Mouse (Mus musculus): ENCODE measurements around the gene Fcgr2b. TPM values are rescaled to one million over a fixed set of nuclear protein-coding genes. Genes with fewer than 3 reads are reported as not detected.
"Not testable (repeated sequence)": the region's sequence is repeated elsewhere in the genome, so short reads cannot be mapped to it uniquely, and the experiment has no call there.

The Fcgr2b gene
- polyA plus RNA-seq, 1 experiment from 2014 or later: 0.59 TPM

DNA sequence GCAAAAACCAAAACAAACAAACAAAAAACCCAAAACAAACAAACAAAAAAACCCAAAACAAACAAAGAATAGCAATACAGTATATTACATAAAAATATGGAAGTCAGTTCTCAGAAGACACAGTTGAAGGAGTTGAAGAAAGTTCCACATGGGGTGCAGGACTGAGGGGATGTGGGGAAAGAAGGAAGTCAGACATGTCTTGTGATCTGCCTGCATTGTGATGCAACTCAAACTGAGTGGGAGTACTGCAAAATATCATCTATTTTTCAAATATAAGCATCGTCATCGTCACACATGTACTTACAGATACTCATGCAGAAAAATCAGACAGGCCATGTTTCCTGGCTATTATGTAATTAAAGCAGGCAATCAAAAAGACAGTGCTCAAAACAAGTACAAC lies 23.2 kb downstream of the Fcgr2b start:
- no peaks in the 10 kb centered on the region for H3K9me3 ChIP-seq (replicated peaks; ENCODE audit: control insufficient read depth, low read length)
- ATAC-seq (replicated peaks; ENCODE audit: insufficient number of reproducible peaks, low FRiP score, low TSS enrichment): no peak
- H3K4me1 ChIP-seq (ENCODE audit: control insufficient read depth, insufficient read depth, low read length): no peaks in the 10 kb centered on the region
- no peak overlapping the region for H3K9ac ChIP-seq (ENCODE audit: low read depth, low read length)
- H3K27ac ChIP-seq (ENCODE audit: low read depth, low read length): no peak overlapping the region
- H3K27me3 ChIP-seq (ENCODE audit: control insufficient read depth, insufficient read depth, low read length): no peaks in the 10 kb centered on the region
- H3K4me3 ChIP-seq (ENCODE audit: low read depth, low read length): no peak overlapping the region
- H3K4me2 ChIP-seq: no peak overlapping the region
- no peaks in the 10 kb centered on the region for H3K36me3 ChIP-seq (ENCODE audit: control insufficient read depth, insufficient read depth, low read length)
- 90% methylated on average over 2 of the region's 2 CpGs for WGBS (ENCODE audit: insufficient replicate concordance)

DNA sequence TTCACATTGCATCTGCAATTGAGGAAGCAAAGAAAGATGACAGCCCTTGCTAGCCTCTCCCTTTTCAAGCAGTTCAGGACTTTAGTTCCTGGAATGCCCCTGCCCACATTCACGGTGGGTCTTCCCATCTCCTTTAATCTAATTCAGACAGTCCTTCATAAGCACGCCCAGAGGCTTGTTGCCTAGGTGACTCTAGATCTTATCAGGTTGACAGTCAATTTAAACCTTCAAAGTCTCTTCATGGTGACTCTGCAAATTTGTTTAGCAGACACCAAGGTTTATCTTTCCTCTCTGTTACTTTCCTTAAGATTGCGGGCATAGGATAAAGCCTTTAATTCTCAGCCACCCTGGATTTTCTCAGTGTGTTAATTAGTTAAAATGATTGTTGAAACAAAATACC lies 25.6 kb downstream of the Fcgr2b start:
- no peak overlapping the region for H3K9ac ChIP-seq (ENCODE audit: low read depth, low read length)
- 53% methylated on average over 3 of the region's 3 CpGs for WGBS (ENCODE audit: insufficient replicate concordance)
- H3K27me3 ChIP-seq (ENCODE audit: control insufficient read depth, insufficient read depth, low read length): no peaks in the 10 kb centered on the region
- no peak for ATAC-seq (replicated peaks; ENCODE audit: insufficient number of reproducible peaks, low FRiP score, low TSS enrichment)
- no peak overlapping the region for H3K4me2 ChIP-seq
- H3K4me1 ChIP-seq (ENCODE audit: control insufficient read depth, insufficient read depth, low read length): no peaks in the 10 kb centered on the region
- H3K27ac ChIP-seq (ENCODE audit: low read depth, low read length): no peak overlapping the region
- no peak overlapping the region for H3K4me3 ChIP-seq (ENCODE audit: low read depth, low read length)
- 0 out of 2 replicates have a peak, but pooled peaks cover 2% of the 10 kb centered on the region for H3K9me3 ChIP-seq (replicated peaks; ENCODE audit: control insufficient read depth, low read length)
- H3K36me3 ChIP-seq (ENCODE audit: control insufficient read depth, insufficient read depth, low read length): no peaks in the 10 kb centered on the region

DNA sequence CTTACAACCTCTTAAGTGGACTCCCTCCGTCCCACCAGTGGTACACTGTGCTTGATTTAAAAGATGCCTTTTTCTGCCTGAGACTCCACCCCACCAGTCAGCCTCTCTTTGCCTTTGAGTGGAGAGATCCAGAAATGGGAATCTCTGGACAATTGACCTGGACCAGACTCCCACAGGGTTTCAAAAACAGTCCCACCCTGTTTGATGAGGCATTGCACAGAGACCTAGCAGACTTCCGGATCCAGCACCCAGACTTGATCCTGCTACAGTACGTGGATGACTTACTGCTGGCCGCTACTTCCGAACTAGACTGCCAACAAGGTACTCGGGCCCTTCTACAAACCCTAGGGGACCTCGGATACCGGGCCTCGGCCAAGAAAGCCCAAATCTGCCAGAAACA lies 31.4 kb downstream of the Fcgr2b start:
- H3K4me3 ChIP-seq (ENCODE audit: low read depth, low read length); H3K27me3 ChIP-seq (ENCODE audit: control insufficient read depth, insufficient read depth, low read length); H3K9me3 ChIP-seq (replicated peaks; ENCODE audit: control insufficient read depth, low read length); H3K27ac ChIP-seq (ENCODE audit: low read depth, low read length); H3K9ac ChIP-seq (ENCODE audit: low read depth, low read length); ATAC-seq (replicated peaks; ENCODE audit: insufficient number of reproducible peaks, low FRiP score, low TSS enrichment); H3K36me3 ChIP-seq (ENCODE audit: control insufficient read depth, insufficient read depth, low read length); H3K4me2 ChIP-seq; H3K4me1 ChIP-seq (ENCODE audit: control insufficient read depth, insufficient read depth, low read length): not testable (repeated sequence)
- 95% methylated on average over 6 of the region's 9 CpGs for WGBS (ENCODE audit: insufficient replicate concordance)

DNA sequence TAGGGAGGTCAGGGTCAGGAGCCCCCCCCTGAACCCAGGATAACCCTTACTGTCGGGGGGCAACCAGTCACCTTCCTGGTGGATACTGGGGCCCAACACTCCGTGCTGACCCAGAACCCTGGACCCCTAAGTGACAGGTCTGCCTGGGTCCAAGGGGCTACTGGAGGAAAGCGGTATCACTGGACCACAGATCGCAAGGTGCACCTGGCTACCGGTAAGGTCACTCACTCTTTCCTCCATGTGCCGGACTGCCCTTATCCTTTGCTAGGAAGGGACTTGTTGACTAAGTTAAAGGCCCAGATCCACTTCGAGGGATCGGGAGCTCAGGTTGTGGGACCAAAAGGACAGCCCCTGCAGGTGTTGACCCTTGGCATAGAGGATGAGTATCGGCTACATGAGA lies 32.2 kb downstream of the Fcgr2b start:
- 90% methylated on average over 9 of the region's 9 CpGs for WGBS (ENCODE audit: insufficient replicate concordance)
- H3K9ac ChIP-seq (ENCODE audit: low read depth, low read length); H3K36me3 ChIP-seq (ENCODE audit: control insufficient read depth, insufficient read depth, low read length); H3K4me1 ChIP-seq (ENCODE audit: control insufficient read depth, insufficient read depth, low read length); H3K27me3 ChIP-seq (ENCODE audit: control insufficient read depth, insufficient read depth, low read length); H3K27ac ChIP-seq (ENCODE audit: low read depth, low read length); H3K4me2 ChIP-seq; H3K9me3 ChIP-seq (replicated peaks; ENCODE audit: control insufficient read depth, low read length); ATAC-seq (replicated peaks; ENCODE audit: insufficient number of reproducible peaks, low FRiP score, low TSS enrichment); H3K4me3 ChIP-seq (ENCODE audit: low read depth, low read length): not testable (repeated sequence)

DNA sequence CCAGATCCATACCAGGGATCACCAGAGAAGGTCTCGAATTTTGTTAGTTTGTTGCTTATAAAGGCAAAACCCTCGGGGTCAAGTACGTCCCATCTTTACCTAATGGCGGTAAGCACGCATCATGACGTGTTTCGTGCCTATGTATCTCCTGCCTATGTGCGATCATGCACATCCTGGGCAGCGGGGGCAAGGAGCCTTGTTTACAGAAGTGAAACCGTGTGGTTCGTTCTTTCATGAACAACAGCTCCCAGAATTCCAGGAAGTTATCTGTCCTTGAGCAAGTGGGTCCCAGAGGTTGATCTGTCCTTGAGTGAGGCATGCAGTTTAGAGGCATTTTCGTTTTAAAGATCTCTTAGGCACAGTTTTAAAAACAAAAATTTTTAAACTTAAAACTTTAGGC lies 37.1 kb downstream of the Fcgr2b start:
- no peak overlapping the region for H3K4me2 ChIP-seq
- H3K27ac ChIP-seq (ENCODE audit: low read depth, low read length): no peak overlapping the region
- H3K27me3 ChIP-seq (ENCODE audit: control insufficient read depth, insufficient read depth, low read length): no peaks in the 10 kb centered on the region
- peaks cover 3% of the 10 kb centered on the region; the same call in 1 of the 2 replicates for H3K9me3 ChIP-seq (replicated peaks; ENCODE audit: control insufficient read depth, low read length)
- H3K9ac ChIP-seq (ENCODE audit: low read depth, low read length): no peak overlapping the region
- H3K36me3 ChIP-seq (ENCODE audit: control insufficient read depth, insufficient read depth, low read length): no peaks in the 10 kb centered on the region
- H3K4me3 ChIP-seq (ENCODE audit: low read depth, low read length): no peak overlapping the region
- ATAC-seq (replicated peaks; ENCODE audit: insufficient number of reproducible peaks, low FRiP score, low TSS enrichment): no peak
- 83% methylated on average over 12 of the region's 12 CpGs for WGBS (ENCODE audit: insufficient replicate concordance)
- H3K4me1 ChIP-seq (ENCODE audit: control insufficient read depth, insufficient read depth, low read length): no peaks in the 10 kb centered on the region

DNA sequence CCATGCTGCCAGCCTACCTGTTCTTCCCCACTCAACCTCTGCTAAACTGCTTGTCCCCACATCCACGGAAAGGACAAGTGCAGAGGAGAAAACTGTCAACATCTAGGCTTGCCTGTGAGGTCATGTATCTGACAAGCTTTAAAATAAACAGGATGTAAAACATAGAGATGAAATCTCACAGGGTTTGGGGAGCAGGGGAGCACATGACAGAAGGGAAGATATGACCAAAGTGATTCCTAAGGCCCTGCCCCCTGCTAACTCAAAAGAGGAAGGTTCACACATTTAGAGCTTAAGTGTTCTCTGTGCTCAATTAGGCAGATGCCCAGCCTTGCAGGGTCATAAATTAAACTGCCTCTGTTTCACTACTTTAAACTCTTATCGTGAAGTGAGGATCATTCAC lies 42.0 kb downstream of the Fcgr2b start:
- H3K9me3 ChIP-seq (replicated peaks; ENCODE audit: control insufficient read depth, low read length): no peaks in the 10 kb centered on the region
- no peak overlapping the region for H3K4me2 ChIP-seq
- H3K4me1 ChIP-seq (ENCODE audit: control insufficient read depth, insufficient read depth, low read length): no peaks in the 10 kb centered on the region
- H3K27me3 ChIP-seq (ENCODE audit: control insufficient read depth, insufficient read depth, low read length): no peaks in the 10 kb centered on the region
- no peaks in the 10 kb centered on the region for H3K36me3 ChIP-seq (ENCODE audit: control insufficient read depth, insufficient read depth, low read length)
- no peak overlapping the region for H3K9ac ChIP-seq (ENCODE audit: low read depth, low read length)
- H3K4me3 ChIP-seq (ENCODE audit: low read depth, low read length): no peak overlapping the region
- H3K27ac ChIP-seq (ENCODE audit: low read depth, low read length): no peak overlapping the region
- ATAC-seq (replicated peaks; ENCODE audit: insufficient number of reproducible peaks, low FRiP score, low TSS enrichment): no peak
- 59% methylated on average over 2 of the region's 2 CpGs for WGBS (ENCODE audit: insufficient replicate concordance)

DNA sequence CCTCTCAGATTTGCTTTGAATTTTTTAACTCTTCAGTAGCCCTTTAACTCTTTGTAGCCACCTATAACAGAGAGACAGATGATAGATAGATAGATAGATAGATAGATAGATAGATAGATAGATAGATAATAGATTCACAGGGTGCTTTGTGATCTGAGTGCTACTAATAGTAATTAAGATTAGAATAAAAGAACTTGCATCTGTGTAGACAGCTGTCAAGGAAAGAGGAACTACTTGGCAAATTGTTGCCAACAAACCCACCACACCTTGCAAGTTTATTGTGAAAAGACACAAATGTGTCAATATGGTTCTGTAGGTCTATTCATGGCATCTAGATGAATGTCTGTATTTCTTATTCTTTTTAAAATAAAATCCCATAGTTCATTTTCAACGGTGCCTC lies 42.4 kb downstream of the Fcgr2b start:
- Histone ChIP-seq H3K27me3 (ENCODE audit: control insufficient read depth, insufficient read depth, low read length) (no peaks in the 10 kb centered on the region), H3K36me3 (ENCODE audit: control insufficient read depth, insufficient read depth, low read length) (no peaks in the 10 kb centered on the region), H3K9me3 (replicated peaks; ENCODE audit: control insufficient read depth, low read length) (no peaks in the 10 kb centered on the region), H3K4me2 (no peak overlapping the region), H3K9ac (ENCODE audit: low read depth, low read length) (no peak overlapping the region), H3K4me3 (ENCODE audit: low read depth, low read length) (no peak overlapping the region), H3K4me1 (ENCODE audit: control insufficient read depth, insufficient read depth, low read length) (no peaks in the 10 kb centered on the region), H3K27ac (ENCODE audit: low read depth, low read length) (no peak overlapping the region)
- no peak for ATAC-seq (replicated peaks; ENCODE audit: insufficient number of reproducible peaks, low FRiP score, low TSS enrichment)
- 68% methylated on average over 1 of the region's 1 CpGs for WGBS (ENCODE audit: insufficient replicate concordance)

DNA sequence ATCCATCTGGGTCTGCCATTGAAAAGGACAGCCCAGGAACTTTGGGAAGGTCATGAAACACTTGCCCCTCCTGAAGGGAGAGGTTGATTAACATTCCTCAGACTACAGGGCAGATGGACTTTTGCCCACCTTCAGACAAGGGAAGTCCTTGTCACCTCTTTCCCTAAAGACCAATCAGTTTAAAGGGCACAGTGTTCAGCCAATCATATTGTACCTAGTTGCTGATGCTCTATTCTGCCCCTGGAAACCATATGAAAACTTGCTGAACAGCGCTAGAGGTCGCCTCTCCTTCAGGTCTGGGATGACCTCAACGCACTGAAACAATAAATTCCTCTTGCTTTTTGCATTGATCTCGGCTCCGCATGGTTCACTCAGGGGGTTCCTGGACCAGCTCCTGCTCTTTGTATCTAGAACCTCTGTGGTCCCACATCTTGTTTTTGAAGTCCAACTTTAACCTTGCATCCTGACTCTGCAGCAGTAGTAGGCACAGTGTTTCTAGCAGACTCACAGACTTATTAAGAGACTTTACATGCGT lies 42.9 kb downstream of the Fcgr2b start:
- 71% methylated on average over 6 of the region's 6 CpGs for WGBS (ENCODE audit: insufficient replicate concordance)
- H3K27me3 ChIP-seq (ENCODE audit: control insufficient read depth, insufficient read depth, low read length): no peaks in the 10 kb centered on the region
- H3K27ac ChIP-seq (ENCODE audit: low read depth, low read length): no peak overlapping the region
- H3K9ac ChIP-seq (ENCODE audit: low read depth, low read length): no peak overlapping the region
- H3K4me2 ChIP-seq: no peak overlapping the region
- H3K36me3 ChIP-seq (ENCODE audit: control insufficient read depth, insufficient read depth, low read length): no peaks in the 10 kb centered on the region
- ATAC-seq (replicated peaks; ENCODE audit: insufficient number of reproducible peaks, low FRiP score, low TSS enrichment): no peak
- H3K9me3 ChIP-seq (replicated peaks; ENCODE audit: control insufficient read depth, low read length): no peaks in the 10 kb centered on the region
- H3K4me1 ChIP-seq (ENCODE audit: control insufficient read depth, insufficient read depth, low read length): no peaks in the 10 kb centered on the region
- no peak overlapping the region for H3K4me3 ChIP-seq (ENCODE audit: low read depth, low read length)

DNA sequence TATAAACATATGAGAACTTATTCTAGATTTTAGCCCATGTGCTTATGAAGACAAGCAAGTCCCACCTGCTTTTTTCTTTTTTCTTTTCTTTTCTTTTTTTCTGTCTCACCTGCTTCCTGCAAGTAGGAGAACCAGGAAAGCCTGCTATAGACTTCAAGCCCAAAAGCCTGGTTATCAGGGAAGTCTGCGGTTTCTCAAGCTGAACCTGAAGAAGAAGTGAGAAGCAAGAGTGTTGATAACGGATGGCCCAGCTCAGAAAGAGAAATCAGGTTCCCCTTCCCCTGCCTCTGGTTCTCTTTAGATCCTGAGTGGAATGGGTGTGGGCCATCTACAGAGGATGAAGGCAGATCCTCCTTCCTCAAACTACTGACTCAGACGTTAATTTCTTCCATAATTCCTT lies 44.3 kb downstream of the Fcgr2b start:
- Histone ChIP-seq H3K9ac (ENCODE audit: low read depth, low read length) (no peak overlapping the region), H3K27me3 (ENCODE audit: control insufficient read depth, insufficient read depth, low read length) (no peaks in the 10 kb centered on the region), H3K27ac (ENCODE audit: low read depth, low read length) (no peak overlapping the region), H3K4me2 (no peak overlapping the region), H3K4me1 (ENCODE audit: control insufficient read depth, insufficient read depth, low read length) (no peaks in the 10 kb centered on the region), H3K4me3 (ENCODE audit: low read depth, low read length) (no peak overlapping the region), H3K9me3 (replicated peaks; ENCODE audit: control insufficient read depth, low read length) (no peaks in the 10 kb centered on the region), H3K36me3 (ENCODE audit: control insufficient read depth, insufficient read depth, low read length) (no peaks in the 10 kb centered on the region)
- 76% methylated on average over 3 of the region's 3 CpGs for whole genome bisulfite sequencing (ENCODE audit: insufficient replicate concordance)
- ATAC-seq (replicated peaks; ENCODE audit: insufficient number of reproducible peaks, low FRiP score, low TSS enrichment): no peak

Measured in heart, embryonic 11.5 days (tissue).